ENCODE assay signal across 9 mouse cellular contexts in genomic region chr12:82408486-82408885, GRCm38 (mm10).
DNase-seq lines count a peak whose midpoint lies in the region; ATAC-seq and TF ChIP-seq lines count a peak whose summit lies in the region.
"Had no signal": no experiment of that assay in that cellular context is flagged by ENCODE, and none has a peak within 500 bp of the region (broad histone marks: within the 10 kb centered on the region; RNA-seq: fewer than 3 reads in every experiment).

No protein-coding gene starts in this region.

- TF ChIP-seq POLR2A in kidney, adult 2 months (IDR thresholded peaks at IDR 0.05; ENCODE audit: low read depth, low read length), result no peak

- H3K4me1 ChIP-seq in kidney, adult 2 months (ENCODE audit: control insufficient read depth, insufficient read depth, low read length), result peaks cover 11% of the 10 kb centered on the region
- peaks cover 13% of the 10 kb centered on the region; the same call in 1 of the 2 replicates for H3K4me1 ChIP-seq in kidney, embryonic 15.5 days
- peaks cover 19% of the 10 kb centered on the region for H3K4me1 ChIP-seq in forebrain, embryonic 16.5 days (replicated peaks; ENCODE audit: control insufficient read depth, insufficient read depth, low read length)

- no peak overlapping the region for H3K9ac ChIP-seq in kidney, embryonic 15.5 days
- no peak overlapping the region for H3K9ac ChIP-seq in forebrain, embryonic 16.5 days (replicated peaks; ENCODE audit: low read depth, low read length)

- H3K4me2 ChIP-seq in kidney, embryonic 15.5 days, result no peak overlapping the region
- no peak overlapping the region for H3K4me2 ChIP-seq in forebrain, embryonic 16.5 days (ENCODE audit: low read length)

- H3K9me3 ChIP-seq in kidney, embryonic 15.5 days (replicated peaks), result no peaks in the 10 kb centered on the region
- H3K9me3 ChIP-seq in forebrain, embryonic 16.5 days (ENCODE audit: control insufficient read depth, low read length), result no peaks in the 10 kb centered on the region

- peaks cover 1% of the 10 kb centered on the region for H3K36me3 ChIP-seq in kidney, adult 2 months (ENCODE audit: control insufficient read depth, insufficient read depth, low read length)
- H3K36me3 ChIP-seq in kidney, embryonic 15.5 days, result peaks cover 25% of the 10 kb centered on the region
- no peaks in the 10 kb centered on the region for H3K36me3 ChIP-seq in forebrain, embryonic 16.5 days (ENCODE audit: control insufficient read depth, insufficient read depth)

- peak; percentile 95 for DNase-seq in kidney, adult 2 months
- peak; percentile 31 for DNase-seq in adrenal gland, postnatal 25 days
- peak; percentile 76 for DNase-seq in kidney, postnatal 10 days
- peak; percentile 38 for DNase-seq in testis, postnatal 14 days (ENCODE audit: low spot score)
- no peak for DNase-seq in embryo, embryonic 11 days
- no peak for DNase-seq in spleen, adult 18-20 months

- no peak for ATAC-seq in kidney, embryonic 15.5 days (replicated peaks; ENCODE audit: low FRiP score)
- ATAC-seq in forebrain, embryonic 16.5 days, result peak; percentile 71
- ATAC-seq: Patski had no signal

- no peak overlapping the region for H3K27ac ChIP-seq in kidney, adult 2 months (ENCODE audit: insufficient read depth, low read depth, low read length)
- H3K27ac ChIP-seq in kidney, embryonic 15.5 days, result no peak overlapping the region
- H3K27ac ChIP-seq in forebrain, embryonic 16.5 days (ENCODE audit: low read length), result no peak overlapping the region

- WGBS in kidney, adult 2 months, result 43% methylated on average over 6 of the region's 6 CpGs
- 85% methylated on average over 6 of the region's 6 CpGs for WGBS in kidney, embryonic 15.5 days
- 40% methylated on average over 6 of the region's 6 CpGs for WGBS in forebrain, embryonic 16.5 days

- TF ChIP-seq CTCF in kidney, adult 2 months (conservative IDR thresholded peaks at IDR 0.05; ENCODE audit: insufficient read depth, insufficient read length, low read depth, low read length), result no peak

- no peaks in the 10 kb centered on the region for H3K27me3 ChIP-seq in kidney, adult 2 months (replicated peaks; ENCODE audit: control insufficient read depth, insufficient read depth, low read length)
- H3K27me3 ChIP-seq in kidney, embryonic 15.5 days, result no peaks in the 10 kb centered on the region
- H3K27me3 ChIP-seq in forebrain, embryonic 16.5 days (replicated peaks; ENCODE audit: control insufficient read depth, insufficient read depth, low read length), result no peaks in the 10 kb centered on the region
- H3K27me3 ChIP-seq: Patski had no signal

- no peak overlapping the region for H3K4me3 ChIP-seq in kidney, adult 2 months (ENCODE audit: insufficient read depth, low read depth, low read length)
- H3K4me3 ChIP-seq in kidney, embryonic 15.5 days (replicated peaks), result no peak overlapping the region
- H3K4me3 ChIP-seq in forebrain, embryonic 16.5 days (replicated peaks; ENCODE audit: low read length), result no peak overlapping the region

Comparison
In these comparisons a context has a peak if more than half of its experiments do, and no peak if none do; other contexts are left out.
1. DNase-seq: peak in kidney, adult 2 months (single experiment), adrenal gland, postnatal 25 days (single experiment), kidney, postnatal 10 days (single experiment) and testis, postnatal 14 days (single experiment); none in embryo, embryonic 11 days (single experiment) and spleen, adult 18-20 months (0 of 2).